Mouse (Mus musculus) myocyte (in vitro differentiated cells): ENCODE data around the gene Gnaz. TPM values are rescaled to one million over a fixed set of nuclear protein-coding genes. Genes with fewer than 3 reads are reported as not detected.

Experiments
- H3K27me3 ChIP-seq: one replicate; pipeline ENCODE4 v1.6.1; 2011; ENCODE audit not compliant: control insufficient read depth, insufficient read depth, insufficient read length
- H3K36me3 ChIP-seq: one replicate; pipeline ENCODE4 v1.6.1; 2011; ENCODE audit not compliant: control insufficient read depth, insufficient read depth
- H3K4me2 ChIP-seq: one replicate; pipeline ENCODE4 v1.6.1; 2011; ENCODE audit warnings: low read depth, control low read depth
- H3K4me3 ChIP-seq: one replicate; pipeline ENCODE4 v1.5.1; 2011; ENCODE audit warnings: mild to moderate bottlenecking, control low read depth, moderate library complexity
- H3K79me2 ChIP-seq: one replicate; pipeline ENCODE4 v1.6.1; 2011; ENCODE audit not compliant: control insufficient read depth, insufficient read depth
- H3ac ChIP-seq: one replicate; pipeline ENCODE4 v1.6.1; 2011; ENCODE audit not compliant: control insufficient read depth, insufficient read length
- CEBPB ChIP-seq: IDR thresholded peaks from 2 replicates; pipeline ENCODE4 v1.6.1; 2011; ENCODE audit warnings: mild to moderate bottlenecking, moderate library complexity; ENCODE audit not compliant: poor library complexity, insufficient read depth, severe bottlenecking
- E2F4 ChIP-seq: IDR thresholded peaks from one replicate; pipeline ENCODE4 v1.6.1; 2011; ENCODE audit warnings: mild to moderate bottlenecking, control low read depth, moderate library complexity; ENCODE audit not compliant: insufficient read depth
- MAX ChIP-seq: IDR thresholded peaks from one replicate; pipeline ENCODE4 v1.6.1; 2011; ENCODE audit warnings: low read depth, mild to moderate bottlenecking, control low read depth
- MYOD1 ChIP-seq, 3 experiments: IDR thresholded peaks; one replicate each; pipeline ENCODE4 v1.6.1; 2011; ENCODE audit warnings: control low read depth in 2 of 3, low read depth in 2 of 3, mild to moderate bottlenecking in 2 of 3, moderate library complexity in 1 of 3; ENCODE audit not compliant: insufficient read length in 2 of 3, control insufficient read depth in 1 of 3
- MYOG ChIP-seq, 3 experiments: IDR thresholded peaks; one replicate each; pipeline ENCODE4 v1.6.1; 2011; ENCODE audit warnings: control low read depth in 2 of 3, low read depth in 2 of 3, mild to moderate bottlenecking in 2 of 3; ENCODE audit not compliant: insufficient read length in 2 of 3, control insufficient read depth in 1 of 3, insufficient read depth in 1 of 3
- POLR2A ChIP-seq: IDR thresholded peaks from one replicate; pipeline ENCODE4 v1.6.1; 2011; ENCODE audit warnings: low read depth, mild to moderate bottlenecking, control low read depth, moderate library complexity; ENCODE audit not compliant: insufficient read length
- POLR2AphosphoS2 ChIP-seq: IDR thresholded peaks from one replicate; pipeline ENCODE4 v1.6.1; 2011; ENCODE audit warnings: low read depth, control low read depth; ENCODE audit not compliant: insufficient read length
- REST ChIP-seq: IDR thresholded peaks from one replicate; pipeline ENCODE4 v1.6.1; 2011; ENCODE audit warnings: mild to moderate bottlenecking, control low read depth, moderate library complexity; ENCODE audit not compliant: insufficient read depth, insufficient read length
- SRF ChIP-seq: IDR thresholded peaks from one replicate; pipeline ENCODE4 v1.6.1; 2011; ENCODE audit warnings: low read depth; ENCODE audit not compliant: control insufficient read depth, insufficient read length
- TCF12 ChIP-seq: IDR thresholded peaks from one replicate; pipeline ENCODE4 v1.6.1; 2011; ENCODE audit warnings: mild to moderate bottlenecking, control low read depth; ENCODE audit not compliant: poor library complexity, insufficient read depth, severe bottlenecking
- TCF3 ChIP-seq: IDR thresholded peaks from one replicate; pipeline ENCODE4 v1.6.1; 2011; ENCODE audit warnings: low read depth, control low read depth; ENCODE audit not compliant: insufficient read length
- USF1 ChIP-seq: IDR thresholded peaks from one replicate; pipeline ENCODE4 v1.6.1; 2011; ENCODE audit warnings: low read depth, mild to moderate bottlenecking, control low read depth, moderate library complexity
- polyA plus RNA-seq: library from polyadenylated mRNA; unstranded; fragments of >200 nt; fragmentation: generic; extraction: Trizol; gene quantifications from one replicate; pipeline ENCODE4 v1.2.1, GENCODE M21; 2012; ENCODE audit warnings: missing spikeins

Gene Gnaz
- polyA plus RNA-seq, 1 experiment, result 0.54 TPM

- TF ChIP-seq POLR2A, result no peak
- no peak overlapping the region for H3K4me2 ChIP-seq
Observed at GRCm38 (mm10) chr10:75026491-75026890, 59.5 kb downstream of the Gnaz start.

GRCm38 (mm10) chr10:75028743-75029142 lies 61.8 kb downstream of the Gnaz start:
- H3K27me3 ChIP-seq, result no peaks in the 10 kb centered on the region
- H3K36me3 ChIP-seq, result no peaks in the 10 kb centered on the region
- no peak overlapping the region for H3K4me2 ChIP-seq
- no peak for TF ChIP-seq MYOG (IDR thresholded peaks at IDR 0.05; ENCODE audit: control insufficient read depth in 1 of 3, insufficient read depth in 1 of 3, insufficient read length in 2 of 3, low read depth in 2 of 3)
- no peak for TF ChIP-seq REST
- TF ChIP-seq TCF12, result no peak
- TF ChIP-seq TCF3, result no peak
- TF ChIP-seq SRF, result no peak
- TF ChIP-seq E2F4, result no peak
- TF ChIP-seq CEBPB, result no peak
- TF ChIP-seq USF1, result no peak
- no peak for TF ChIP-seq MAX
- no peak for TF ChIP-seq POLR2AphosphoS2
- TF ChIP-seq POLR2A, result no peak
- no peak for TF ChIP-seq MYOD1 (IDR thresholded peaks at IDR 0.05; ENCODE audit: control insufficient read depth in 1 of 3, insufficient read length in 2 of 3, low read depth in 2 of 3)
- no peaks in the 10 kb centered on the region for H3K79me2 ChIP-seq
- no peak overlapping the region for H3K4me3 ChIP-seq
- H3ac ChIP-seq, result no peak overlapping the region

More at GRCm38 (mm10) chr10:75026491-75026890, 59.5 kb downstream of the Gnaz start:
- no peak overlapping the region for H3ac ChIP-seq
- H3K27me3 ChIP-seq, result no peaks in the 10 kb centered on the region
- H3K4me3 ChIP-seq, result no peak overlapping the region
- H3K79me2 ChIP-seq, result no peaks in the 10 kb centered on the region
- no peaks in the 10 kb centered on the region for H3K36me3 ChIP-seq

- no peaks in the 10 kb centered on the region for H3K27me3 ChIP-seq
- no peak overlapping the region for H3K4me2 ChIP-seq
- H3K79me2 ChIP-seq, result no peaks in the 10 kb centered on the region
- H3K36me3 ChIP-seq, result no peaks in the 10 kb centered on the region
- no peak overlapping the region for H3K4me3 ChIP-seq
- no peak overlapping the region for H3ac ChIP-seq
- TF ChIP-seq SRF, result no peak
- TF ChIP-seq TCF3, result no peak
- no peak for TF ChIP-seq USF1
- no peak for TF ChIP-seq MYOG (IDR thresholded peaks at IDR 0.05; ENCODE audit: control insufficient read depth in 1 of 3, insufficient read depth in 1 of 3, insufficient read length in 2 of 3, low read depth in 2 of 3)
- no peak for TF ChIP-seq MAX
- TF ChIP-seq REST, result no peak
- no peak for TF ChIP-seq CEBPB
- no peak for TF ChIP-seq POLR2A
- no peak for TF ChIP-seq MYOD1 (IDR thresholded peaks at IDR 0.05; ENCODE audit: control insufficient read depth in 1 of 3, insufficient read length in 2 of 3, low read depth in 2 of 3)
- no peak for TF ChIP-seq TCF12
- no peak for TF ChIP-seq POLR2AphosphoS2
Observed at GRCm38 (mm10) chr10:75029677-75030076, 62.7 kb downstream of the Gnaz start.

- TF ChIP-seq TCF12 (no peak), POLR2A (no peak), CEBPB (no peak), TCF3 (no peak), POLR2AphosphoS2 (no peak), MYOD1 (IDR thresholded peaks at IDR 0.05; ENCODE audit: control insufficient read depth in 1 of 3, insufficient read length in 2 of 3, low read depth in 2 of 3) (no peak), MYOG (IDR thresholded peaks at IDR 0.05; ENCODE audit: control insufficient read depth in 1 of 3, insufficient read depth in 1 of 3, insufficient read length in 2 of 3, low read depth in 2 of 3) (no peak), USF1 (no peak)
- Histone ChIP-seq H3K4me3 (no peak overlapping the region), H3K36me3 (no peaks in the 10 kb centered on the region), H3K27me3 (no peaks in the 10 kb centered on the region), H3K79me2 (no peaks in the 10 kb centered on the region), H3ac (no peak overlapping the region), H3K4me2 (no peak overlapping the region)
Observed at GRCm38 (mm10) chr10:75030234-75030633, 63.3 kb downstream of the Gnaz start.

- no peaks in the 10 kb centered on the region for H3K27me3 ChIP-seq
Observed at GRCm38 (mm10) chr10:75031345-75032114, 64.6 kb downstream of the Gnaz start.

More at GRCm38 (mm10) chr10:75031345-75032114, 64.6 kb downstream of the Gnaz start:
- no peak for TF ChIP-seq MYOG (IDR thresholded peaks at IDR 0.05; ENCODE audit: control insufficient read depth in 1 of 3, insufficient read depth in 1 of 3, insufficient read length in 2 of 3, low read depth in 2 of 3)
- no peak for TF ChIP-seq POLR2AphosphoS2
- TF ChIP-seq USF1, result no peak
- no peak for TF ChIP-seq MAX
- no peak for TF ChIP-seq REST
- TF ChIP-seq E2F4, result no peak
- no peak for TF ChIP-seq TCF12
- no peak for TF ChIP-seq CEBPB
- no peak for TF ChIP-seq MYOD1 (IDR thresholded peaks at IDR 0.05; ENCODE audit: control insufficient read depth in 1 of 3, insufficient read length in 2 of 3, low read depth in 2 of 3)
- TF ChIP-seq SRF, result no peak
- no peak for TF ChIP-seq TCF3
- Histone ChIP-seq H3K4me3 (no peak overlapping the region), H3K36me3 (no peaks in the 10 kb centered on the region), H3K4me2 (no peak overlapping the region), H3ac (no peak overlapping the region), H3K79me2 (no peaks in the 10 kb centered on the region)
